Mouse (Mus musculus) yolk sac, embryonic 10.5 days (tissue): ENCODE measurements around the gene Fam57b.

Source experiments
- DNase-seq: peaks from one replicate; pipeline ENCODE4 v3.0.0-alpha.2; 2017; ENCODE audit warnings: low spot score

Fam57b gene

GRCm38 (mm10) chr7:126870520-126870891, 73.0 kb downstream of the Fam57b start:
- no peak for DNase-seq

- no peak for DNase-seq
Observed at GRCm38 (mm10) chr7:126877239-126877638, 79.8 kb downstream of the Fam57b start.
